In genomic region chr7:34167766-34168469, GRCm38 (mm10) we compare ENCODE assay signal across 8 mouse cellular contexts. TPM values are rescaled to one million over a fixed set of nuclear protein-coding genes. Genes with fewer than 3 reads are reported as not detected.
DNase-seq lines count a peak whose midpoint lies in the region; ATAC-seq lines count a peak whose summit lies in the region.

No protein-coding gene starts in this region.

- peak overlapping the region; percentile 93 for H3K9ac ChIP-seq in forebrain, embryonic 11.5 days (ENCODE audit: low read length)
- H3K9ac ChIP-seq in intestine, embryonic 16.5 days (ENCODE audit: low read depth, low read length): peak overlapping the region; percentile 99

- no peaks in the 10 kb centered on the region for H3K9me3 ChIP-seq in forebrain, embryonic 11.5 days (ENCODE audit: control insufficient read depth, low read length)
- no peaks in the 10 kb centered on the region for H3K9me3 ChIP-seq in intestine, embryonic 16.5 days (ENCODE audit: control insufficient read depth, low read length)

- H3K4me3 ChIP-seq in forebrain, embryonic 11.5 days (ENCODE audit: low read depth, low read length): peak overlapping the region; percentile 93
- H3K4me3 ChIP-seq in intestine, embryonic 16.5 days (ENCODE audit: low read length): peak overlapping the region; percentile 98

- H3K4me1 ChIP-seq in forebrain, embryonic 11.5 days (replicated peaks; ENCODE audit: control insufficient read depth, insufficient read depth, low read length): no peaks in the 10 kb centered on the region; the same call in 1 of the 2 replicates
- H3K4me1 ChIP-seq in intestine, embryonic 16.5 days (ENCODE audit: control insufficient read depth, insufficient read depth, low read length): peaks cover 9% of the 10 kb centered on the region

- under 1% methylated on average over 54 of the region's 54 CpGs for WGBS in forebrain, embryonic 11.5 days
- under 1% methylated on average over 54 of the region's 54 CpGs for WGBS in intestine, embryonic 16.5 days

- peak overlapping the region; percentile 75 for H3K4me2 ChIP-seq in forebrain, embryonic 11.5 days (ENCODE audit: low read depth, low read length, severe bottlenecking)
- H3K4me2 ChIP-seq in intestine, embryonic 16.5 days (ENCODE audit: low read depth, low read length): peak overlapping the region; percentile 82

- ATAC-seq in forebrain, embryonic 11.5 days (replicated peaks; ENCODE audit: low FRiP score): no peak
- peak; percentile 85 for ATAC-seq in intestine, embryonic 16.5 days

- H3K27ac ChIP-seq in forebrain, embryonic 11.5 days (ENCODE audit: low read depth, low read length): peak overlapping the region; percentile 85
- peak overlapping the region; percentile 84 for H3K27ac ChIP-seq in intestine, embryonic 16.5 days (ENCODE audit: low read length)

- peaks cover 5% of the 10 kb centered on the region; the same call in 1 of the 2 replicates for H3K36me3 ChIP-seq in forebrain, embryonic 11.5 days (ENCODE audit: control insufficient read depth, insufficient read depth, low read length)
- H3K36me3 ChIP-seq in intestine, embryonic 16.5 days (ENCODE audit: control insufficient read depth, insufficient read depth, low read length): 0 out of 2 replicates have a peak, but pooled peaks cover 4% of the 10 kb centered on the region

- DNase-seq in kidney, adult 9 months: peak; percentile 31
- DNase-seq in kidney, postnatal 4 days: no peak
- DNase-seq in NIH3T3 (ENCODE audit: low read depth): peak; percentile 74
- no peak for DNase-seq in forebrain, embryonic 11.5 days (ENCODE audit: low spot score)
- peak; percentile 11 for DNase-seq in lung, postnatal 36 days
- no peak for DNase-seq in adrenal gland, adult 18-20 months (ENCODE audit: low spot score in 2 of 2)
- DNase-seq in thymus, postnatal 25 days: no peak

- H3K27me3 ChIP-seq in forebrain, embryonic 11.5 days (ENCODE audit: control insufficient read depth, insufficient read depth, low read length): no peaks in the 10 kb centered on the region
- H3K27me3 ChIP-seq in intestine, embryonic 16.5 days (replicated peaks; ENCODE audit: control insufficient read depth, insufficient read depth, low read length): no peaks in the 10 kb centered on the region

RNA-seq across cellular contexts. Expression of gene Uba2, which starts 1.5 kb away (rescaled TPM):
- 270 and 276 TPM in 2 replicates for polyA plus RNA-seq in forebrain, embryonic 11.5 days (2014; fragmentation: Nextera tagmentation; extraction: Ambion mirVana)
- polyA plus RNA-seq in intestine, embryonic 16.5 days (2015; fragmentation: Nextera tagmentation; extraction: Ambion mirVana): 126 and 144 TPM in 2 replicates
- 10 to 100 TPM; 58.7 to 62.7 TPM for total RNA-seq in adrenal gland, adult 18-20 months (2021)

RNA-seq across cellular contexts. Expression of gene Pdcd2l, which starts 28.5 kb away (rescaled TPM):
- polyA plus RNA-seq in forebrain, embryonic 11.5 days (2014; fragmentation: Nextera tagmentation; extraction: Ambion mirVana): 62.3 and 66.5 TPM in 2 replicates
- polyA plus RNA-seq in intestine, embryonic 16.5 days (2015; fragmentation: Nextera tagmentation; extraction: Ambion mirVana): 50.6 and 63.3 TPM in 2 replicates
- 10 to 100 TPM; 17.5 to 19.1 TPM for total RNA-seq in adrenal gland, adult 18-20 months (2021)

RNA-seq across cellular contexts. Expression of gene Wtip, which starts 34.9 kb away (rescaled TPM):
- polyA plus RNA-seq in forebrain, embryonic 11.5 days (2014; fragmentation: Nextera tagmentation; extraction: Ambion mirVana): 3.9 and 5.7 TPM in 2 replicates
- 3.2 and 3.4 TPM in 2 replicates for polyA plus RNA-seq in intestine, embryonic 16.5 days (2015; fragmentation: Nextera tagmentation; extraction: Ambion mirVana)
- 10 to 100 TPM; 17.8 to 22.0 TPM for total RNA-seq in adrenal gland, adult 18-20 months (2021)

Comparison
In these comparisons a context has a peak if more than half of its experiments do, and no peak if none do; other contexts are left out.
1. DNase-seq: peak in kidney, adult 9 months (single experiment), NIH3T3 (single experiment) and lung, postnatal 36 days (single experiment); none in kidney, postnatal 4 days (0 of 2), forebrain, embryonic 11.5 days (single experiment), adrenal gland, adult 18-20 months (0 of 2) and thymus, postnatal 25 days (single experiment).